Mouse (Mus musculus): ENCODE measurements around the gene Hip1. TPM values are rescaled to one million over a fixed set of nuclear protein-coding genes. Genes with fewer than 3 reads are reported as not detected.
A peak's percentile ranks its signal among the peaks of the same experiment; 100 is the strongest.

Hip1 gene
- 38.9 and 40.9 TPM in 2 replicates for polyA plus RNA-seq (2015; fragmentation: Nextera tagmentation; extraction: Ambion mirVana)

DNA sequence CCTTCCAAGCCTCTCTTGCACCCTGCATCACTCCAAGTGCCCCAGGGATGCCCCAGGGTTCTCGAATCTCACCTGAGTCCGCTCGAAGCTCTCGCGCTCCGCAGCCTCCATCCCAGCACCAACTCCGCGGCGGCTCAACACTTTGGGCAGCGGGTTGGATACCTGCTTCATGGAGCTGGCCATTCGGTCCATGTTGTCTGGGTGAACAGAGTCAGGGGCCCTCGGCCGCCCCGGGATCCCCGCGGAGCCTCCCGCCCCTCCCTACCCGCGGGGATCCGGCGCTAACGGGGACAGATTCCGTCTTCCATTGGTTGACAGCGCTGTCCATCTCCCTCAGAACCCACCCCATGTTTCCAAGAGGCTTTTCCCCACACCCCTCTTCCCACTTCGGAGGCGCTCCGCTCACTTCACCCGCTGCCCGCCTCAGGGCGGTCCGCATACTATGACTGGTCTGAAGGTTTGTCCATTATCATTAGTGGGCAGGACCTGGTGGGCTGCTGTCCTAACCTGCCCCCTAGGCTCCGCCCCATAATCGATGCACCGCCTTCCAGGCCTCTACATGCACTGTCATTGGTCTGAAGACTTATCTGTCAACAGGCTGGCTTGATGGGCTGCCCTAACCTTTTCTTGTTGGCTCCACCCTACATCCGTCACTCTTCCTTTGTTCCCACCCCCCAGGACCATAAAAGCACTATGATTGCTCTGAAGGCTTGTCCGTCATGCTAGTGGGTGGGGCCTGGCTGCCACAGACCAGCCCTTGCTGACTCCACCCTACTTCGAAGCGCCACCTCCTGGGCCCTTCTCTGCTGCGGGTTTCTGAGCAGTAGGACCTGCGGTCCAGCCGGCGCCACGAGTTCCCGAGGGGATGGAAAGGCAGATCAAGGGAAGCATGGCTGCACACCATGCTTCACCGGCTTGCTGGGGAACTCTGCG, at the start of gene Hip1:
TSS of gene Hip1 (minus strand) at position 256 of the 933 bp plus-strand sequence.
- H3K9me3 ChIP-seq = no peaks in the 10 kb centered on the region
- ATAC-seq = peak; percentile 100

DNA sequence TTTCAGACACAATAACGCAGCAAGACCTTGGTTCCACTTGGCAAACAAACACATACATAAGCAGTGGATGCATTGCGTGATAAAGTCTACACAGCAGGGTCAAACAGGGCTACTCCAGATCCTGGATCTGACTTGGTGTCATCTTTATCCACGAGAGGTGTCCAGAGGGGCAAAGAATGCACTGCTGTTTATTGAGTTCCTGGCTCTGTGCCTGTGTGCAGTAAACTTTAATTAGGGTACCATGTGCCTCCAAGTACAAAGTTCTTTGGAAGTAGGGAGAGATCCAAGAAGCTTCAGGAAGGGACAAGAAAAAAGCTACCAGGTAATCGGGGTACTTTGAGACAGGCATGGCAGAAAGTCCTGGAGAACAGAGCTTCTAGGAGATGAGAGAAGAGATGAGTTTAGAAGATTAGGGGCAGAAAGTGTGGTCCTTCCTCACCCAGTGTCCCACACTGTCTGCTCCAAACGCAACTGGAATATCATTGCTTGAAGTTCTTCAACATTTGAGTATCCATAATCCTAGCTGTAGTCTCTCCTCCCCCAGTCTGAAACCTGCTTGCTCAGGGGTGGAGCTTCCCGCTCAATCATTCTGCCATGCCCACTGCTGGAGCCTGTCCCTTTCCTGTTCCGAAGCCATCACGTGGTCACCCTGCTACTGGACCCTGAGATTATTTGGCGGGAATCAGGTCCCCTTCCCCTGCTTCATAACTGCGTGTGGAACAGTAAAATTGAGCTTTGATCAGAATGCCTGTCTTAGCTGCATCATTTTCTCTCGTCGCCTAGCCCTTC, 45.3 kb upstream of the Hip1 start:
- Histone ChIP-seq H3K36me3 (no peaks in the 10 kb centered on the region), H3K9me3 (no peaks in the 10 kb centered on the region; the same call in 1 of the 2 replicates), H3K27me3 (no peaks in the 10 kb centered on the region), H3K4me1 (replicated peaks) (no peaks in the 10 kb centered on the region), H3K4me3 (replicated peaks) (no peak overlapping the region), H3K9ac (replicated peaks) (no peak overlapping the region), H3K4me2 (replicated peaks) (no peak overlapping the region), H3K27ac (no peak overlapping the region)
- 82% methylated on average over 12 of the region's 12 CpGs for WGBS
- ATAC-seq = no peak

More for the DNA sequence above, at the start of gene Hip1:
- peak within 1 kb of the TSS; percentile 93 for H3K4me2 ChIP-seq (replicated peaks)
- WGBS = under 1% methylated on average over 46 of the region's 46 CpGs
- peak within 1 kb of the TSS; percentile 61 for H3K4me3 ChIP-seq (replicated peaks)
- peak within 1 kb of the TSS; percentile 55 for H3K27ac ChIP-seq
- peaks cover 10% of the 10 kb centered on the region for H3K4me1 ChIP-seq (replicated peaks)
- H3K9ac ChIP-seq (replicated peaks) = peak within 1 kb of the TSS; percentile 73
- no peaks in the 10 kb centered on the region for H3K36me3 ChIP-seq
- no peaks in the 10 kb centered on the region for H3K27me3 ChIP-seq

DNA sequence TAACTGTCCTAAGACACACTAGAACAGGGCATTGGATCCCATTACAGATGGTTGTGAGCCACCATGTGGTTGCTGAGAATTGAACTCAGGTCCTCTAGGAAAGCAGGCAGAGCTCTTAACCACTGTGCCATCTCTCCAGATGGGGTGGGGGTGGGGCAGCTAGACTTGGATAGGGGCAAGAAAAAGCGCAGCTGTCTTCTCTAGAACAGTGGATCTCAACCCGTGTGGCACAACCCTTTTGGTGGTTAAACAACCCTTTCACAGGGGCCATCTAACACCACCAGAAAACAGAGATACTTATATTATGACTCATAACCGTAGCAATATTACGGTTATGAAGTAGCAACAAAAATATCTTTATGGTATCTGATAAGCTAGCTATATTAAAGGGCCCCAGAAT, 42.8 kb upstream of the Hip1 start:
- Histone ChIP-seq H3K9ac (replicated peaks) (no peak overlapping the region), H3K27me3 (no peaks in the 10 kb centered on the region), H3K4me1 (replicated peaks) (no peaks in the 10 kb centered on the region), H3K4me2 (replicated peaks) (no peak overlapping the region), H3K9me3 (no peaks in the 10 kb centered on the region; the same call in 1 of the 2 replicates), H3K36me3 (no peaks in the 10 kb centered on the region), H3K4me3 (replicated peaks) (no peak overlapping the region), H3K27ac (no peak overlapping the region)
- ATAC-seq = no peak
- WGBS = 89% methylated on average over 4 of the region's 4 CpGs

DNA sequence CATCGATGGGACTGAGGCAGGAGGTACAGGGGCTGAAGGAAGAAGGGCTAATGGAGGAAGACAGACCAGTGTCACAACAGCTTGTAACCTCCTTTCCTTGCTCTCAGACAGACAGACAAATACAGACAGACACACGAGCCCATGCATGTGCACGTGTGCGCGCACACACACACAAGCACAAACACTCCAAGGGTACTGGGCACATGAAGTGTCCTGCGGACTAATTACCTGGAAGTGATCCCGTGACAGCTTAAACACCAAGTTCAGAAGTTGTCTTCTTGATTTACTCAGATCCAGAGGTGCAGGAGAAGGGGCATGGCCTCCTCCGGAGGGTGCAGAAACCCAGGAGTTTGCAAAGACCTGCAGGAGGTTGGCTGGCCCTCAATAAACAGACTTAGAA, 40.8 kb upstream of the Hip1 start:
- no peaks in the 10 kb centered on the region; the same call in 1 of the 2 replicates for H3K9me3 ChIP-seq
- no peaks in the 10 kb centered on the region for H3K27me3 ChIP-seq
- no peak overlapping the region for H3K9ac ChIP-seq (replicated peaks)
- H3K4me2 ChIP-seq (replicated peaks) = no peak overlapping the region
- H3K36me3 ChIP-seq = no peaks in the 10 kb centered on the region
- no peak overlapping the region for H3K4me3 ChIP-seq (replicated peaks)
- no peak for ATAC-seq
- no peaks in the 10 kb centered on the region for H3K4me1 ChIP-seq (replicated peaks)
- 93% methylated on average over 8 of the region's 8 CpGs for WGBS
- no peak overlapping the region for H3K27ac ChIP-seq

DNA sequence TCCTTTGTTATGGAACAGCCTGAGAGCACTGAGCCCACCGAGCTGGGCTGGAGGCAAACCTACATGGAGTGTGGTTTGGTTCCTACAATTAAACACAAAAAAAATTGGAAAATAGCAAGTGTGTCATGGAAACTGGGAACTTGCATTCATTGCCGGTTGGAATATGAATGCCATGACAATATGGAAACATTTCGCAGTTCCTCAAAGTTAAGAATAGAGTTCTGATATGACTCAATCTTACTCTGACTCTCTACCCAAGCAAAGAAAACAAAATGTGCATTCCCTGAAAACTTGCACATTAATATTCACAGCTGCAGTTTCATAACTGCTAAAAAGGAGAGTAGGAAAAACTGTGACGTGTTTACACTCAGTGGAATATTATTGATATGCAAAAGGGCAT, 37.4 kb upstream of the Hip1 start:
- Histone ChIP-seq H3K27ac (no peak overlapping the region), H3K9me3 (no peaks in the 10 kb centered on the region), H3K4me1 (replicated peaks) (no peaks in the 10 kb centered on the region), H3K27me3 (no peaks in the 10 kb centered on the region), H3K36me3 (no peaks in the 10 kb centered on the region), H3K4me3 (replicated peaks) (no peak overlapping the region), H3K4me2 (replicated peaks) (no peak overlapping the region), H3K9ac (replicated peaks) (no peak overlapping the region)
- no peak for ATAC-seq
- WGBS = 85% methylated on average over 4 of the region's 4 CpGs

DNA sequence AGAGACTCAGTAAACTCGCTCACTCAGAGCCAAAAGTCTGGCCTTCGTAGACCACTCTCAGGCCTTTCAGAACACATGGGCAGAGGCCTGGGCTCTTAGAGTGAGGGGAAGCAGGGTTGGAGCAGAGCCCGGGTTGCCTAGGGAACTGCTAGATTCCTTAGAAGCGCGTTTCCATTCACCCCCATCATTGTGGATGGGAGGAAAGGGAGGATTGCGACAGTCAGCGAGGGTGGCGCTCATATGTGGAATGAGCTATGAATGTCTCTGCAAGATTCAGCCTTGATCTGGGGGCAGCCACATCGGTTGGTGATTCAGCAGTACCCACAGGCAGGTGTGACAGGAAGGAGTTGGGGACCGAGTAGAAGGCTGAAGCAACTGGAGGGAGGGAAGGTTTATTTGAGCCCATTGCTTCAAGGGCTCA, 34.4 kb upstream of the Hip1 start:
- no peak for ATAC-seq
- no peak overlapping the region for H3K9ac ChIP-seq (replicated peaks)
- no peaks in the 10 kb centered on the region for H3K4me1 ChIP-seq (replicated peaks)
- no peak overlapping the region for H3K4me2 ChIP-seq (replicated peaks)
- no peaks in the 10 kb centered on the region for H3K27me3 ChIP-seq
- 88% methylated on average over 10 of the region's 10 CpGs for WGBS
- H3K36me3 ChIP-seq = no peaks in the 10 kb centered on the region
- no peak overlapping the region for H3K27ac ChIP-seq
- H3K9me3 ChIP-seq = no peaks in the 10 kb centered on the region
- no peak overlapping the region for H3K4me3 ChIP-seq (replicated peaks)

DNA sequence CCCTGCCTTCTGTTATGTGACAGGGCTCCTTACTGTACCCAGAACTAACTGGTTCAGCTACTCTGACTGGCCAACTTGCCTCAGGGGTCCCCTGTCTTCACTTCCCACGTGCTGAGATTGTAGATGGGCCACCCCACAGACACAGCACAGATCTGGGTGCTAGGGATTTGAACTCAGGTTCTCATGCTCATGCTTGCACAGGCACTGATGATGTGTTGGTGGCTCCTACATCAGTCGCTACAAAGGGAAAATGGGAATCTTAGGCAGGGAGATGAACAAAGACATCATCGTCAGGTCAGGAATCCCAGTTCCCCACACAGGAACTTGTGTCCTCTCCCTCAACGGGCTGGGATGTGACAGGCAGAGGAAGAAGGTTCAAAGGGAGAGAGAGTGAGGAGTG, 31.1 kb upstream of the Hip1 start:
- no peaks in the 10 kb centered on the region for H3K27me3 ChIP-seq
- ATAC-seq = no peak
- no peak overlapping the region for H3K4me3 ChIP-seq (replicated peaks)
- no peaks in the 10 kb centered on the region for H3K9me3 ChIP-seq
- no peaks in the 10 kb centered on the region for H3K4me1 ChIP-seq (replicated peaks)
- no peaks in the 10 kb centered on the region for H3K36me3 ChIP-seq
- no peak overlapping the region for H3K4me2 ChIP-seq (replicated peaks)
- no peak overlapping the region for H3K9ac ChIP-seq (replicated peaks)
- 70% methylated on average over 4 of the region's 4 CpGs for WGBS
- no peak overlapping the region for H3K27ac ChIP-seq

DNA sequence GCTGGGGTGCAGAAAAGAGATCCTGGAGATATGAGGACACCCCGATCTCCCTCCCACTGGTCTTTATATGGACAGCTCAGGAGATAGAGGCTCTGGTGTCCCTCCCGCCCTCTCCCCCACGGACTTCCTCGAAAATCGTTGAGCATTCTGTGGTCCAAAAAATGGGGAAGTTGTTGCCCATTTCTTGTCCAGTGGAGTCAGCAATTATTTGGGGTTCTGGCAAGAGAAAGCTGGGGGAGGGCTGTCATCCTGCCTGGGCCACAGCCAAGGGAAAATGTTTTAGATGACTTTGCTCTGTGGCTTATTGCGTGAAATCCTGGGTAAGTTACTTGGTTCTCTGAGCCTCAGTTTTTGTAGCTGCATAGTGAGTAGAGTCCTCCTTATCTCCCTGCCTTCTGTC, 28.1 kb upstream of the Hip1 start, which contains the start of gene Ccl24:
TSS of gene Ccl24 (minus strand) at position 44 of the 400 bp plus-strand sequence.
- H3K27me3 ChIP-seq = no peaks in the 10 kb centered on the region
- ATAC-seq = no peak
- WGBS = 90% methylated on average over 6 of the region's 6 CpGs
- no peaks in the 10 kb centered on the region for H3K36me3 ChIP-seq
- H3K27ac ChIP-seq = no peak within 1 kb of the TSS
- no peaks in the 10 kb centered on the region for H3K4me1 ChIP-seq (replicated peaks)
- no peaks in the 10 kb centered on the region for H3K9me3 ChIP-seq
- H3K4me2 ChIP-seq (replicated peaks) = no peak within 1 kb of the TSS
- H3K4me3 ChIP-seq (replicated peaks) = no peak within 1 kb of the TSS
- H3K9ac ChIP-seq (replicated peaks) = no peak within 1 kb of the TSS

DNA sequence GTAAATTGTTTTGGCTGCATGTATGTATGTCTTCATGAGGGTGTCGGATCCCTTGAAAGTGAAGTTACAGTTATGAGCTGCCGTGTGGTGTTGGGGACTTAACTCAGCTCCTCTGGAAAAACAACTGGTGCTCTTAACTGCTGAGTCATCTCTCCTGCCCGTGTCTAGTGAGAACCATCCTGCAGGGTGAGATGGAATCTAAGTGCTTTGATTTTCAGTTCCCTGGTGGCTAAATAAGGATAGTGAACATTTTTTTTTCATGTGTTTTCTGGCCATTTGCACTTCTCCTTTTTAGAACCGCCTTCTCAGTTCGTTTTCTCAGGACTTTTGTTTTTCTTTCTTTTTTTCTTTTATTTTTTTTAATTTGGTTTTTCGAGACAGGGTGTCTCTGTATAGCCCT, 23.8 kb upstream of the Hip1 start:
- no peak overlapping the region for H3K4me2 ChIP-seq (replicated peaks)
- 76% methylated on average over 6 of the region's 6 CpGs for WGBS
- H3K4me1 ChIP-seq (replicated peaks) = no peaks in the 10 kb centered on the region
- no peak overlapping the region for H3K27ac ChIP-seq
- no peaks in the 10 kb centered on the region for H3K9me3 ChIP-seq
- H3K36me3 ChIP-seq = no peaks in the 10 kb centered on the region
- H3K9ac ChIP-seq (replicated peaks) = no peak overlapping the region
- no peak for ATAC-seq
- H3K4me3 ChIP-seq (replicated peaks) = no peak overlapping the region
- no peaks in the 10 kb centered on the region for H3K27me3 ChIP-seq

DNA sequence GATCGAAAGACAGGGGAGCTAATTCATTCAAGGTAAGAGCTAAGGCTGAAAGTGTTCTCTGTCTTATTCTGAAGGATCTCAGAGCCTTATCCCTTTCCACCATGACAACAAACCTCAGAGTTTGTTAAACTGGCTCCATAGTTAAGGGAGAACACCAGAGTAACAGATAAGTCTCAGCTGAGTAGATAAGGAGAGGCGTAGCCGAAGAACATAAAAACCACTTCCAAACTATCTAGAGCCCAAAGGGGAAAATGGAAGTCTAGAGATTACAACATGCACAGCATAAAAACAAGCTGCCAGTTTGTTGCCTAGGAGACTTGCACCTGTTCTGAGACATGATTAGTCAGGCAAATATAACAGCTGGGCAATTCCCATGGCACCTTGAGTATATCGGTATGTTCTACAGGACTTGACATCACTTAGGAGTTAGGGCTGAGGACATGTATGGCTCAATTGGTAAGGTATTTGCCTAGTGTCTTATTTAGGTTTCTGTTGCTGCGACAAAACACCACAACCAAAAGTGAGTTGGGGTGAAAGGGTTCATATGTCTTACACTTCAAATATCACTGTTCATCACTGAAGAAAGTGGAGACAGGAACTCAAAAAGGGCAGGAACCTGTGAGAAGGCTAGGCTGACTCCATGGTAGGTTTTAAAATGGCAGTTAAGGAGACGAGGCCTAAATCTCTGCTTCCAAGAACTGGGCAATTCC, 22.8 kb upstream of the Hip1 start:
- 92% methylated on average over 6 of the region's 6 CpGs for WGBS
- Histone ChIP-seq H3K36me3 (no peaks in the 10 kb centered on the region), H3K27ac (no peak overlapping the region), H3K27me3 (no peaks in the 10 kb centered on the region), H3K4me3 (replicated peaks) (no peak overlapping the region), H3K4me1 (replicated peaks) (no peaks in the 10 kb centered on the region), H3K9me3 (no peaks in the 10 kb centered on the region), H3K4me2 (replicated peaks) (no peak overlapping the region), H3K9ac (replicated peaks) (no peak overlapping the region)
- ATAC-seq = no peak

DNA sequence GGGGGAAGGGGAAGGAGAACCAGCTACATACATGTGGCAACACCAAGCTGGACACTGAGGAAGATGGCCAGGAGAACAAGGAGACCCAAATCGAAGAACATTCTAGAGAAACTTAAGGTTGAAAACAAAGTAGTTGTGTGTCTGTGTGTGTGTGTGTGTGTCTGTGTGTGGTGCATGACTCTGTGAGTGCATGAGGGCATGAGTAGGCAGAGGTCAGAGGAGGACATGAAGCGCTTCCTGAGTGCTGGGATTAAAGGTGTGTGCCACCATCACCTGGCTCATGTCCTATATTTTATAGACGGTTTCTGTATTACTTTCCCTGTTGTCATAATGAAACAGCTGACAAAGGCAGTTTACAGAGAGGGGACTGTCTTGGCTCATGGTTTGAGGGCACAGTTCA, 18.5 kb upstream of the Hip1 start, which contains the start of gene Ccl26:
TSS of gene Ccl26 (minus strand) at position 101 of the 400 bp plus-strand sequence.
- no peak within 1 kb of the TSS for H3K9ac ChIP-seq (replicated peaks)
- no peaks in the 10 kb centered on the region for H3K9me3 ChIP-seq
- H3K4me3 ChIP-seq (replicated peaks) = no peak within 1 kb of the TSS
- H3K36me3 ChIP-seq = no peaks in the 10 kb centered on the region
- no peak for ATAC-seq
- H3K4me1 ChIP-seq (replicated peaks) = no peaks in the 10 kb centered on the region
- no peak within 1 kb of the TSS for H3K27ac ChIP-seq
- H3K4me2 ChIP-seq (replicated peaks) = no peak within 1 kb of the TSS
- no peaks in the 10 kb centered on the region for H3K27me3 ChIP-seq
- 94% methylated on average over 3 of the region's 3 CpGs for WGBS

All from midbrain, embryonic 13.5 days (tissue).